Mouse (Mus musculus) midbrain, embryonic 10.5 days (tissue): ENCODE measurements around the gene Edrf1. TPM values are rescaled to one million over a fixed set of nuclear protein-coding genes. Genes with fewer than 3 reads are reported as not detected.
"Not testable (repeated sequence)": the region's sequence is repeated elsewhere in the genome, so short reads cannot be mapped to it uniquely, and the experiment has no call there.

Experiments used
- DNase-seq: peaks from one replicate; pipeline ENCODE4 v3.0.0-alpha.2; 2017; ENCODE audit warnings: low spot score
- H3K27ac ChIP-seq: fragments of 300-500 bp; sonication (generic); replicated peaks from 2 replicates; pipeline ENCODE4 v1.5.1; 2016; ENCODE audit warnings: mild to moderate bottlenecking
- H3K27me3 ChIP-seq: fragments of 300-500 bp; sonication (generic); 2 replicates; pipeline ENCODE4 v1.6.1; 2016; ENCODE audit warnings: low read depth, mild to moderate bottlenecking; ENCODE audit not compliant: poor library complexity, severe bottlenecking
- H3K36me3 ChIP-seq: fragments of 300-500 bp; sonication (generic); 2 replicates; pipeline ENCODE4 v1.6.1; 2016; ENCODE audit warnings: mild to moderate bottlenecking, moderate library complexity
- H3K4me1 ChIP-seq: fragments of 300-500 bp; sonication (generic); 2 replicates; pipeline ENCODE4 v1.6.1; 2016
- H3K4me3 ChIP-seq: fragments of 300-500 bp; sonication (generic); 2 replicates; pipeline ENCODE4 v1.5.1; 2016; ENCODE audit warnings: mild to moderate bottlenecking, moderate library complexity
- H3K9me3 ChIP-seq: fragments of 300-500 bp; sonication (generic); replicated peaks from 2 replicates; pipeline ENCODE4 v1.6.1; 2016; ENCODE audit warnings: mild to moderate bottlenecking
- WGBS: fragments of 180-500 bp; shearing (Covaris S2); methylation state at CpG from one replicate; pipeline ENCODE4 v1.1.7; 2016; 5-methylcytosine and 5-hydroxymethylcytosine counted together
- polyA plus RNA-seq: library from polyadenylated mRNA; unstranded; fragments of >200 nt; fragmentation: Nextera tagmentation; extraction: Ambion mirVana; gene quantifications from 2 replicates; pipeline ENCODE4 v1.2.1, GENCODE M21; 2016

The Edrf1 gene
- polyA plus RNA-seq, 1 experiment from 2014 or later, result 26.0 TPM

DNA sequence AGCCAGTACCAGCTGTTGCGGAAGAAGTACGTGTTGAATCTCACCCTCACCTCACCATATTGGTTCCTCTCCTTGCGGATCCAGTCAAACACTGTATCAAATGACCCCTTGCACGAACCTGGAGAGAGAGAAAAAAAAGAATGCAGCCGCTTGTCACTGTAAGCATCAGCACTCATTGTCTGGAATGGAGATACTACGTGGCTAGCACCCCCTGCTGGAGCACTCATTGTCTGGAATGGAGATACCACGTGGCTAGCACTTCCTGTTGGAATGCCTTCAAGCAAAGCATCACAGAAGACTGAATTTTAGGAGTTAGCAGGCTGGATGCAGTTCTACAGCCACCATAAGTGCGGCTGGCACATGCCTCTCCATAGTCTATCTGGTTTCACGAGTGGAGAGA lies 38.7 kb downstream of the Edrf1 start:
- 68% methylated on average over 9 of the region's 9 CpGs for WGBS
- Histone ChIP-seq H3K4me1 (no peaks in the 10 kb centered on the region), H3K9me3 (no peaks in the 10 kb centered on the region), H3K27me3 (no peaks in the 10 kb centered on the region), H3K36me3 (peaks cover 37% of the 10 kb centered on the region), H3K4me3 (no peak overlapping the region), H3K27ac (0 out of 2 replicates have a peak overlapping the region, but pooled peaks have one; percentile 17)
- DNase-seq, result no peak

- no peaks in the 10 kb centered on the region for H3K27me3 ChIP-seq
- H3K27ac ChIP-seq, result no peak overlapping the region
- WGBS, result 94% methylated on average over 8 of the region's 8 CpGs
- no peak overlapping the region for H3K4me3 ChIP-seq
- H3K4me1 ChIP-seq, result no peaks in the 10 kb centered on the region
- no peak for DNase-seq
- no peaks in the 10 kb centered on the region for H3K9me3 ChIP-seq
- H3K36me3 ChIP-seq, result peaks cover 10% of the 10 kb centered on the region; the same call in 1 of the 2 replicates
Measured at GRCm38 (mm10) chr7:133678716-133679115, 41.4 kb downstream of the Edrf1 start.

GRCm38 (mm10) chr7:133679439-133679838 lies 42.1 kb downstream of the Edrf1 start:
- Histone ChIP-seq H3K9me3 (no peaks in the 10 kb centered on the region), H3K4me1 (no peaks in the 10 kb centered on the region), H3K36me3 (0 out of 2 replicates have a peak, but pooled peaks cover 7% of the 10 kb centered on the region), H3K27ac (no peak overlapping the region), H3K4me3 (no peak overlapping the region), H3K27me3 (no peaks in the 10 kb centered on the region)
- 81% methylated on average over 4 of the region's 4 CpGs for WGBS
- no peak for DNase-seq

- no peak within 1 kb of the TSS for H3K4me3 ChIP-seq
- H3K9me3 ChIP-seq, result no peaks in the 10 kb centered on the region
- DNase-seq, result no peak
- H3K4me1 ChIP-seq, result no peaks in the 10 kb centered on the region
- WGBS, result 75% methylated on average over 3 of the region's 3 CpGs
- H3K36me3 ChIP-seq, result 0 out of 2 replicates have a peak, but pooled peaks cover 4% of the 10 kb centered on the region
- no peaks in the 10 kb centered on the region for H3K27me3 ChIP-seq
- no peak within 1 kb of the TSS for H3K27ac ChIP-seq
Measured at GRCm38 (mm10) chr7:133679961-133680360, 42.6 kb downstream of the Edrf1 start, which contains the start of gene Mmp21. TSS of gene Mmp21 (minus strand) at chr7:133680061.

DNA sequence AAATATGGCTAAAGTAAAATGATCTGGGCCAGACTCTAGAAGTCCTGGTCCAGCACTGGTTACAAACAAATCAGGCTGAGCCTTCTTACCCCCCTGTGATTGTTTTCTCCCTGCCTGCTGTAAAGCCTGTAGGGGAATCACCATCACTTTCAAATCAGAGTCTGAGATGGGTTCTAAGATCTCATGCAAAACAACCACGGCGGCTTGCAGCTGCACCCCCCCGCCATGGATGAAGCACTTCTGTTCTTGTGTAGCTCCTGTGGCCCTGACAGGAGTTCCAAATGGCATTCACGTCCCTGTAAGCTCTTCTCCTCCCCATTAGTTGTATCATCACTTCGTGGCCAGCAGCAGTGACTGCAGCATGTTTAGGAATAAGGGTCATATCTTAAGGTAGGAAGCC lies 46.3 kb downstream of the Edrf1 start:
- Histone ChIP-seq H3K27me3 (no peaks in the 10 kb centered on the region), H3K4me3 (no peak overlapping the region)

GRCm38 (mm10) chr7:133684110-133684509 lies 46.8 kb downstream of the Edrf1 start:
- no peak overlapping the region for H3K4me3 ChIP-seq
- no peak for DNase-seq
- no peak overlapping the region for H3K27ac ChIP-seq
- H3K4me1 ChIP-seq, result no peaks in the 10 kb centered on the region
- H3K36me3 ChIP-seq, result peaks cover 32% of the 10 kb centered on the region
- H3K27me3 ChIP-seq, result no peaks in the 10 kb centered on the region
- peaks cover 24% of the 10 kb centered on the region; the same call in 1 of the 2 replicates for H3K9me3 ChIP-seq
- whole genome bisulfite sequencing, result 83% methylated on average over 5 of the region's 5 CpGs

More for the DNA sequence above, 46.3 kb downstream of the Edrf1 start:
- Histone ChIP-seq H3K4me1 (no peaks in the 10 kb centered on the region), H3K36me3 (peaks cover 27% of the 10 kb centered on the region), H3K27ac (no peak overlapping the region), H3K9me3 (peaks cover 19% of the 10 kb centered on the region; the same call in 1 of the 2 replicates)
- DNase-seq, result no peak
- WGBS, result 76% methylated on average over 5 of the region's 5 CpGs

- peaks cover 38% of the 10 kb centered on the region for H3K36me3 ChIP-seq
- WGBS, result 98% methylated on average over 6 of the region's 6 CpGs
- H3K4me3 ChIP-seq, result no peak overlapping the region
- H3K9me3 ChIP-seq, result peaks cover 25% of the 10 kb centered on the region; the same call in 1 of the 2 replicates
- DNase-seq, result no peak
- H3K27me3 ChIP-seq, result no peaks in the 10 kb centered on the region
- H3K4me1 ChIP-seq, result no peaks in the 10 kb centered on the region
- no peak overlapping the region for H3K27ac ChIP-seq
Measured at GRCm38 (mm10) chr7:133684701-133685100, 47.4 kb downstream of the Edrf1 start.

DNA sequence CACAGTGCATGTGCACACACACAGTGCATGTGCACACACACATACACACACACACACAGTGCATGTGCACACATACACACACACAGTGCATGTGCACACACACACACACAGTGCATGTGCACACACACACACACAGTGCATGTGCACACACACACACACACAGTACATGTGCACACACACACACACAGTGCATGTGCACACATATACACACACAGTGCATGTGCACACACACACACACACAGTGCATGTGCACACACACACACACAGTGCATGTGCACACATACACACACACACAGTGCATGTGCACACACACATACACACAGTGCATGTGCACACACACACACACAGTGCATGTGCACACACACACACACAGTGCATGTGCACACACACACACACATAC lies 48.3 kb downstream of the Edrf1 start:
- Histone ChIP-seq H3K9me3 (peaks cover 25% of the 10 kb centered on the region; the same call in 1 of the 2 replicates), H3K36me3 (peaks cover 47% of the 10 kb centered on the region)
- not testable (repeated sequence) for H3K4me3 ChIP-seq, H3K27me3 ChIP-seq, H3K4me1 ChIP-seq, H3K27ac ChIP-seq, DNase-seq

- H3K27me3 ChIP-seq, result no peaks in the 10 kb centered on the region
- H3K4me1 ChIP-seq, result no peaks in the 10 kb centered on the region
- WGBS, result 86% methylated on average over 12 of the region's 12 CpGs
- no peaks in the 10 kb centered on the region for H3K9me3 ChIP-seq
- H3K36me3 ChIP-seq, result peaks cover 20% of the 10 kb centered on the region; the same call in 1 of the 2 replicates
- H3K27ac ChIP-seq, result no peak overlapping the region; the same call in 1 of the 2 replicates
- DNase-seq, result no peak
- H3K4me3 ChIP-seq, result no peak overlapping the region
Measured at GRCm38 (mm10) chr7:133698021-133698709, 60.8 kb downstream of the Edrf1 start.

DNA sequence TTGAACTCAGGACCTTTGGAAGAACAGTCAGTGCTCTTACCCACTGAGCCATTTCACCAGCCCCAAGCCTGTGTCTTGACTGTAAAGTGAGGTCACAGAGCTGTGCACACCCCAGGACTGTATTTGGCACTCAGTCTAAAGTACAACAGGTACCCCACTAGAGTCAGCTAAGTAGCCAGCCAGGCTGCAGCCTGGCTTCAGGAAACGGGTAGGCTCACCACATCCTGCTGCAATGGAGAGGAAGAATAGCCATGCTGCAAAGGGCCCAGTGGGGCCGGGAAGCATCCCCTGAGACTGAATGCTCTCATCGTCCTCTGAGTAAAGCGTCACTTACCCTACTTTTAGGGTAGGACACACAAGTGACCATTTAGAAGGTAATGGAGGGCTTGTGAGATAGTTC lies 62.5 kb downstream of the Edrf1 start:
- no peaks in the 10 kb centered on the region for H3K9me3 ChIP-seq
- DNase-seq, result no peak
- WGBS, result 87% methylated on average over 4 of the region's 4 CpGs
- no peak overlapping the region for H3K27ac ChIP-seq
- H3K27me3 ChIP-seq, result no peaks in the 10 kb centered on the region
- H3K4me3 ChIP-seq, result no peak overlapping the region
- no peaks in the 10 kb centered on the region for H3K4me1 ChIP-seq
- H3K36me3 ChIP-seq, result peaks cover 20% of the 10 kb centered on the region; the same call in 1 of the 2 replicates

DNA sequence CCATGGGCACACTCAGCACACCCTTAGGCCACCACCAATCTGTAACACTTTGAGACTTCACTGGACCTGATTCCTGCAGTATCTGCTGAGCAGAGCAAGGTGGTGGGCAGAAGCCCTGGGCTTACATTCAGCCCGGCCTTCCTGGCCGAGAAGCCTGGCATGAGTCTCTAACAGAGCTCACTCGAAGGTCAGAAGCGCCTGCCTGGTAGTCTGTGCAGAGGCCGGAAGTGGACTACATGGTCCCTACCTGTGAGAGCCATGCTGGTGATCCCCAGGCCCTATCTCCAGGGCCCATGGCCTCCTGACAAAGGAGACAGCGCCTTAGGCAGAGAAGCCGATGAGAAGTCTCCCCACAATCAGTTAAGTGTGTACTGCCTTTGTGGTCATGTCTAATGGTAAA lies 64.0 kb downstream of the Edrf1 start:
- Histone ChIP-seq H3K4me3 (no peak overlapping the region), H3K9me3 (no peaks in the 10 kb centered on the region), H3K36me3 (peaks cover 19% of the 10 kb centered on the region; the same call in 1 of the 2 replicates), H3K27me3 (no peaks in the 10 kb centered on the region), H3K4me1 (no peaks in the 10 kb centered on the region), H3K27ac (peak overlapping the region; percentile 52)
- DNase-seq, result no peak
- WGBS, result 91% methylated on average over 7 of the region's 7 CpGs

- H3K27ac ChIP-seq, result no peak overlapping the region
- H3K9me3 ChIP-seq, result no peaks in the 10 kb centered on the region
- H3K4me3 ChIP-seq, result no peak overlapping the region
- no peaks in the 10 kb centered on the region for H3K4me1 ChIP-seq
- 93% methylated on average over 10 of the region's 10 CpGs for WGBS
- H3K27me3 ChIP-seq, result no peaks in the 10 kb centered on the region
- H3K36me3 ChIP-seq, result peaks cover 9% of the 10 kb centered on the region; the same call in 1 of the 2 replicates
- no peak for DNase-seq
Measured at GRCm38 (mm10) chr7:133702333-133702732, 65.0 kb downstream of the Edrf1 start.

DNA sequence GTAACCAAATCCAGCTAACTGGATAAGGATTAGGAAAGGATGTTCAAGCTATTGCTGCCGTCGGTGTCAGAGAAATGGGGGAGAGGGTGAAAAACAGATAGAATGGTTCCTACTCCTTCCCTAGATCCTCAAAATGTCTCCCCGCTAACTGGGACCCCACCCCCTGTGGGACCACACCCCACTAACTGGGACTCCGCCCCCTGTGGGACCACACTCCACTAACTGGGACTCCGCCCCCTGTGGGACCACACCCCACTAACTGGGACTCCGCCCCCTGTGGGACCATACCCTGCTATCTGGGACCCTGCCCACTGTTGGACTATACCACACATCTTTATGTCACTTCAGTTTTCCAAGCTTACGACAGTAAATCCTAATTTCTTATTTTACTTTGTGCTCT lies 66.6 kb downstream of the Edrf1 start:
- peaks cover 6% of the 10 kb centered on the region for H3K4me1 ChIP-seq
- WGBS, result 91% methylated on average over 7 of the region's 7 CpGs
- peaks cover 8% of the 10 kb centered on the region; the same call in 1 of the 2 replicates for H3K36me3 ChIP-seq
- no peak for DNase-seq
- H3K27ac ChIP-seq, result no peak overlapping the region
- H3K4me3 ChIP-seq, result no peak overlapping the region
- no peaks in the 10 kb centered on the region for H3K27me3 ChIP-seq
- H3K9me3 ChIP-seq, result peaks cover 5% of the 10 kb centered on the region
